Mouse (Mus musculus) c-Kit-positive CD71-positive TER-119-negative erythroid progenitor cells, embryonic 14.5 days (primary cell): ENCODE data around the gene Ifi27l2a.

Experiments
- DNase-seq: peaks from one replicate; pipeline ENCODE4 v3.0.0-alpha.2; 2013; ENCODE audit warnings: low read depth

The Ifi27l2a gene

DNA sequence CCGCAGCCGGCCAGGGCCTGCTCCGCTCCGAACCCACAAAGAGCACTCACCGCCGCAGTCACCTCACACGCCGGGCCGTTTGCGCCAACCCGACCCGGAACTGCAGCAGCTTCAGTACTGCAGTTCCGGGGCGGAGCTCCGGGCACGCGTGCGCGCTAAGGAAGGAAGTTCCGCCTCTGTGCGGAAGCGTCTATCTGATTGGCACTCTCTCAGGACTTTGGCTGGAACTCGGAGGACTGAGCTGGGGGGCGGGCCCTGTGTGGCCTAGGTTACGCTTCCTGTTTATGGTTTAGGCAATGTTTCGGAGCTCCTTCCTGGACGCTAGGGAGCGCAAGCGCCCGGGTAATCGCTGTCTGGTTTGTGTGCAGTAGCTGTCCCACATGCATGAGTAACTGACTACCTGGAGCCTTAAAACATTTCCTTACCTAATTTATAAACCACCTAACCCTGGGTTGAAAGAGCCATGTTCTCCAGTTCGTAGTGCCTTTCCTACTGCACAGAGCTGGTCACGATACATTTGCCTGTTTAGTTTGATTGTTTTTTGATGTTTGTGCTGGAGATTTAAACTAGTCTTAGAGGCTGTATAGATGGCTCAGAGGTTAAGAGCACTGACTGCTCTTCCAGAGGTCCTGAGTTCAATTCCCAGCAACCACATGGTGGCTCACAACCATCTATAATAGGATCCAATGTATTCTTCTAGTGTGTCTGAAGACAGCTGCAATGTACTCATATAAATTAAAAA is 17.6 kb downstream of the Ifi27l2a start, which contains the start of gene Ddx24:
Gene Ddx24, minus strand, starts transcription at position 102 of the 742 bp plus-strand sequence.
- DNase-seq = peak; percentile 95

DNA sequence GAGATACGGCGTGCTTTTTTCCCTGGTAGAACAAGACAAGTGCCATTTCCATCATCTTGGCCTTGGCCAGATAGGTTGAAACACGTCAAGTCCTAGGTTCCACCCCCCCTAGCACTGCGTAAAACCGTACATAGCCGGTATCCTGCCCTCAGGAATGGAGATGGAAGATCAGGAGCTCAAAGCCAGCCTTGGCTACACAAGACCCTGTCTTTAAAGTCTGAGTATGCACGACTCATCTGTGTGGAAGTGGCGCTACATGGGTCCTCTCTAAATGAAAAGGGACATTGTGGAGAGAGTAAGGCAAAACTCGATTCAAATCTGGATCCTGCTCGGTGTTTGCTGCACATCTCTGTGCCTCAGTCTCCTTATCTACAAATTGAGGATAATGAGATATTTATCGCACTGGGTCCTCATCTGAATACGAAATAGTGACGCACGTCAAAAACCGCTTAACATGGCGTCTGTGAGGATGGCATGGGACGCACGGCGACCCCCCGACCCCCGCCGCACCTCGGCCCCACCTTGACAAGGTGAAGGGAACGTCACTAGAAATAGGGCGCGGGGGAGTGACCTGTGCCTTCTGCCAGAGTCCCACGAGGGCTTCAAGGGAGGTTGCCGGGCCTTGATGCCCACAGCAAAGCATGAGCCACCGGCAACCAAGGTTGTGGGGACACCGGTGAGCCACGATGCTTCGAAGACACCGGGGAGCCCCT is 18.3 kb downstream of the Ifi27l2a start:
- DNase-seq = peak; percentile 11

DNA sequence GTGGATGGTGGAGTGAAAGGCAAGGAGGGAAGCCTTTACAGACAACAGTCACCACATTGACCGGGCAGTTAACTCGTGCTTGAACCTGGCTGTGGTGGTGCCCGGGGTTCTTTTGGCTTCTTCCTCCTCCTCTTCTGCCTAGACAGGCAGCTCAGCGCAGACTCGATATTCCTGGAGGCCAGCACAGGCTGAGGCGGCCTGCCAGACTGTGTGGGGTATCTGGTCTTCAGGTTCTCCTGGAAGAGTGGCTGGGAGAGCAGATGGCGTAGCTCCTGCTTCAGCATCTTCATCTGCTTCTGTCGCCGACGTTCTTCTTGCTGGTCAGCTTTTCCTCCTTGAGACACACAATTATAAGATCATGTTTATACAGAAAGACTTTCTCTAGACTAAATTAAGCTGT is 35.3 kb downstream of the Ifi27l2a start:
- no peak for DNase-seq

DNA sequence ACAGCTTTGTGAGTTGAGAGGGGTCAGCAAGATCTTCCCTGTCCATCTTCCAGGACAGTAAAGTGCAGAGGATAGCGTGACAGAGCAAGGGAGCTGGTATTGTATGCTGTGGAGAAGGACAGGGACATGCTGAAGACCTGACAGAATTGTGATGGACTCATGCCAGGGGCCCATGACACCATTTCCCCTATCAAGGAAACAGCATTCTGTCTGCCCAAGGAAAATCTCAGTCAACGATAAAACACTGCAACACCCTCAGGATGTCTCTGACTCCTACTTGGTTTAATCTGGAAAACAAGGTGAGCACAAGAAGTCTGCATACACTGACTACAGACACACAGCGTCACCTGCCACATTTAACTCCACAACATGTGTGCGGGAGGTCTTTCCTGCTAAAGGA is 35.8 kb downstream of the Ifi27l2a start, which contains the start of gene 9330161L09Rik:
Gene 9330161L09Rik, minus strand, starts transcription at position 101 of the 400 bp plus-strand sequence.
- DNase-seq = no peak

DNA sequence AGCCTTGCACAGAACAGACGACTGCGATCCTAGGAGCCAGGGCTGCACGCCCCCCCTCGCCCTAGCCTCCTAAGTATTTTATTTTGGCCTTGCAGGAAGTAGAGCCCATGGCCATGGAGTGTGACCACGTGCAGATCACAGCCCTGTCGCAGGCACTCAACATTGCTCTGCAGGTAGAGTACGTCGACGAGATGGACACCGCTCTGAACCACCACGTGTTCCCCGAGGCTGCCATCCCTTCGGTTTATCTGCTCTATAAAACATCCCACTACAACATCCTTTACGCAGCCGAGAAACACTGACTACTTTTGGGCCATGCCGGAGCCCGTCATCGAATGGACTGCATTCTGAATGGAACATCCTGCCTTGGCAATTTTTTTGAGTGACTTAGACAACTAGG is 39.3 kb downstream of the Ifi27l2a start:
- no peak for DNase-seq

DNA sequence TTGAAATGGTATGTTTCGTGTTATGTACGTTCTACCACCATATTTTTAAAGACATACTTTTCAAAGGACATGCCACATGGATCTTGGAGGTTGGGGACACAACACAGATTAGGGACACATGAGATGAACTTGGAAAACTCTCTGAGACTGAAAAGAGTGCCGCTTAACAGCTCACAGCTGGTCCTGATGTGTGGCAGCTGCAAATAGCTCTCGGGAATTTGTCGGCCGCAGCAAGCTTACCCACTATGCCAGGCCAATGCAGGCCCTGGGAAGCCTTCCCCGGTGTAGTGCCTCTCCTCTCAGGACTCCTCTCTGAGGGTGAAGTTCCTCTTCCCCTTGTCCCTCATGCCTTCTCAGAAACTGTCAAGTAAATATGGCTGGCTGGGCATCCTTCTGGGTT is 46.7 kb downstream of the Ifi27l2a start:
- no peak for DNase-seq

DNA sequence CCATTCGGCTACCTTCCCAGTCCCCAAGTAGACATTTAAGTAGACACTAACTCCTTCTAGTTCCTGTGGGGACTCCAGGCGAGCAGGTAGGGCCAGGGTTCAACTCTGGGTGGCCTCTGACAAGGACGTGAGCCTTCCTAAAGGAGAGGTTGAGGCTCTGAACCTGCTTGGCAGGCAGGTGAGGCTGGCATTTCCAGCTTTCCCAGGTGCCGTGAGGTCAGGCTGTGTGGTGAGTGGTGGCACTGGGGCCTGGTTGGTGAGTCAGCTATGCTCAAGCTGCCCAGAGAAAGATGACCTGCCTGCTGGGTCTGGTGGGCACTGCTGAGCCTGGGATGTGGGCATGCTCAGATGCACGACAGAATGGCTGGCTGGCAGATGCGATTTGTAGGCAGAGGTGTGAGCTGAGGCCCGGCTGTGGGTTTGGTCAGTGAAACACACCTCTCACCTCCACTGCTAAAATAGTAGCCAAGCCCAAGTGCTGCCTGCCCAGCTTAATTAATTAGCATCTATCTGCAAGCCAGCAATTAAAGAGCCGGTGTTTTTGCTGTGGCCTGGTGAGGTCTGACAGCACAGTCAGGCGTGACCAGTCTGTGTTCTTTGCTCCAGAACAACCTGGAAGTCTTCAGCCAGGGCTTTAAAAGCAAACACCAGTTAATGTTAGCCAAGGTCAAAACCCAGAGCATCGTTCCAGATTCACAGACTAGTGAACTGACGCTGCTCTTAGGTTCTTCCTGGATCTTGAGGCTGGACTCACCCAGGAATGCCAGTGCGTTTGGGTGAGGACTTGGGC is 47.8 kb downstream of the Ifi27l2a start:
- DNase-seq = no peak

DNA sequence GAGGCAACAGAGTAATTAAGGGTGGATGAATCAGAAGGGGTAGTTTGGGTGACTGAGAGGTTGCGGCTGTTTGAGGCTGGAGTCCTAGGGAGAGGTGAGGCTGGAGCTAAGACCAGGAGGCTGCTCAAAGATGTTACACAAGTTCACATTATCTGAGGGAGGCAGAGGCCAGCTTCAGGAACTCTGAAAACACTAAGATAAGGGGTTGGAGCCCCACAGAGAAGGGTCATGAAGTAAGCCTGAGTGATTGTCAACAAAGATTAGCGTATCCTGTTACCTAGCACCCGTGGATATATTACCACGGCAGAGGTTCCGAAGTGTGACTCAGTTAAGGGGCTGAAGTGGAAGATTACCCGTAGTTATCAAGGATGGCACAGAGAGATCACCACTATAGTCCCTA is 50.0 kb downstream of the Ifi27l2a start:
- peak; percentile 91 for DNase-seq
